Mouse (Mus musculus): ENCODE data around the gene Arhgef7.

Arhgef7 gene

DNA sequence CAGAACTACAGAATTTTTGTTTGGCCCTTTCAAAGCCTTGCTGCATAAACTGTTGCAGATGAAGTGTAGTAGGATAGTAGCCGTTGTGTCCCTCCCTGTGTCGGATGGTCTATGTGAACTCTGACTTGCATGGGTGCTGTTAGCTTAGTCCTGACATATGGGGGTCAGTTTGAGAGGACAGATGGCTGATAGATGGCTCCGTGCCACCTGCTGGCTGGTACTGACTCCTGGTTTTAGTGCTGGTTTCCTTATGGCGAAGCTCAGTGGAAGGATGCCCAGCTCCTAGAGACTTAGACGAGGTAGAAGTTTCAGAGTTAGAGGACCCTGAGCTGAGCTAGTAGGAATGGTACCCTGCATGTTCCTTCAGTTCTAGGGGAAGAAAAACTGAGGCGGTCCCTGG is 42.5 kb downstream of the Arhgef7 start:
- no peak for DNase-seq

DNA sequence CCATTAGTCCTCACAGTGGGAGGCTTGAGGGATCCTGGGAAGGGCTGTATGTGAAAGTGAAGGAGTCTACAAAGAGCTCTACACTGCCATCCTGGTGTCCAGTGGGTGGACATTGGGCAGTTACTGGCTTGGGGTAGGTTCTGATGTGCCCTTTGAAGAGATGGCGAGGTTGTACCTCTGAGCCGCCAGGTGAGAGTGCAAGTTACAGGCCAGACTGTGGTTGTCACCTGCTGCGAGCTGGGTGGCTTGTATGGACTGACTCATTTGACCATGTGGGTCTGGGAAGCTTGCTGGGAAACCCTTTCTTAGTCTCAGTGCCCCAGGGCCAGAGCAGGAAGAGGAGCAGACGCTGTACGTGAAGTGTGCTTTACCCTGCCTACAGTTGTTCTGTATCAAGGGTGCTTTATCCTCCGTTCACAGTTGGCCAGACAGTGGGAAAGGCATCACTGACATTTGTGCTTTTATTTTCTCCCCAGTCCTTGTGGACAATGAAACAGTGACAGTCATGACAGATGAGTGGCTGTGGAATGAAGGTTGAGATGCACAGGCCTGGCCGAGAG is 43.1 kb downstream of the Arhgef7 start:
- no peak for DNase-seq

- no peak for DNase-seq
Measured at GRCm38 (mm10) chr8:11771608-11772007, 44.1 kb downstream of the Arhgef7 start.

GRCm38 (mm10) chr8:11774195-11775076 is 46.9 kb downstream of the Arhgef7 start:
- DNase-seq: peak; percentile 91

DNA sequence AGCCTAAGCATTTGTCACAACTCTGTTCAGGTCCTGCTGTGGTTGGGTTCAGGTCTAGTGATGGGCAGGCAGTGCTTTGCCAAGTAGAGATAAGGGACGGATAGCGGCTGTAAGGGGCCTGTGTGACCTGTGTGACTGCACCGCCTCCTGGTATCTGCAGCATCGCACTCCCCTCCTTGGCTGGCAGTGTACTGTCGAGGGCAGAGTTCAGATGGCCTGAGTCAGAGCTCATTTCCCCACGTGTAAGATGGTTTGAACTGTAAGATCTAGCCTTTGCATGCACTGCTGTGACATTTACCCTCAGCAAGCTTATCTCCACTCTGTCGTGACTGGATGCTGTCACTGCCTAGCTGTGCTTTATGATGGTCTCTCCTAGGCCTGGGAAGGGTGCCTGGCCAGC is 48.4 kb downstream of the Arhgef7 start:
- DNase-seq: no peak

GRCm38 (mm10) chr8:11776451-11777180 is 49.1 kb downstream of the Arhgef7 start:
- no peak for DNase-seq

- DNase-seq: peak; percentile 97
Measured at GRCm38 (mm10) chr8:11777201-11777600, 49.7 kb downstream of the Arhgef7 start.

DNA sequence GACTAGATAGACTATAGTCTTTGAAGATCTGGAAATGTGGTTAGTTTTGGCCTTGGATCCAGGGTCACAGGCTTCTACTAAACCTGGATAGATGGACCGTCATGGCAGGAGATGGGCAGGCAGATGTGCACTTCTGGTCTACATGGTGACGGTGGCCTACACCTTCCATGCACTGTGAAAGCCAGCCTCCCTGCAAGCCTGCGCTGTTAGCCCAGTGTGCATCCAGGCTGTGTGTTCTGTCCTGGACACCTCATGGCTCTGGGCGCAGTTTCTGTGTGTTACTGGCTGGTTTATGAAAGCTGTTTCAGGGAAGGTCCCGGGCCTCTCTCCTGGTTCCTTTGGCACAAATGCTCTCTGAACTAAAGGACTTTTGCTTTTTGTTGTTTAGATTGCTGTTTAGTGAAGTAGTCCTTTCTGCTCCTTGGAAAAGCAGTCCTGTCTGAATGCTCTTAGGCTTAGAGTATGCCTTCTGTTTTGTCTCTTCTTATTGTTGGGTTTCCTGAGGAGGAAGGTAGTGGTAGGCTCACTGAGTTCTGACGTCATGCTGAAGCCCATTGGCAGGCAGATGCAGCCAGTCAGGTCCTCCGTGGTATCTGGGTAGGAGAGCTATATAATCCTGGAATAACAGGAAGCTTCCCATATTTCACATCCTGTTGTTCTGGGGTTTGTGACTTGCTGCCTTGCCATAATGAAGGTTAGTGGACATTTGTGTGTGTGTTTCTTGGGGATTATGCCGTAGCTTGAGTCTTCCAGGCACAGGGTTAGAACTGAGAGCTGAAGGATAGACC is 51.3 kb downstream of the Arhgef7 start:
- DNase-seq: peak; percentile 98

DNA sequence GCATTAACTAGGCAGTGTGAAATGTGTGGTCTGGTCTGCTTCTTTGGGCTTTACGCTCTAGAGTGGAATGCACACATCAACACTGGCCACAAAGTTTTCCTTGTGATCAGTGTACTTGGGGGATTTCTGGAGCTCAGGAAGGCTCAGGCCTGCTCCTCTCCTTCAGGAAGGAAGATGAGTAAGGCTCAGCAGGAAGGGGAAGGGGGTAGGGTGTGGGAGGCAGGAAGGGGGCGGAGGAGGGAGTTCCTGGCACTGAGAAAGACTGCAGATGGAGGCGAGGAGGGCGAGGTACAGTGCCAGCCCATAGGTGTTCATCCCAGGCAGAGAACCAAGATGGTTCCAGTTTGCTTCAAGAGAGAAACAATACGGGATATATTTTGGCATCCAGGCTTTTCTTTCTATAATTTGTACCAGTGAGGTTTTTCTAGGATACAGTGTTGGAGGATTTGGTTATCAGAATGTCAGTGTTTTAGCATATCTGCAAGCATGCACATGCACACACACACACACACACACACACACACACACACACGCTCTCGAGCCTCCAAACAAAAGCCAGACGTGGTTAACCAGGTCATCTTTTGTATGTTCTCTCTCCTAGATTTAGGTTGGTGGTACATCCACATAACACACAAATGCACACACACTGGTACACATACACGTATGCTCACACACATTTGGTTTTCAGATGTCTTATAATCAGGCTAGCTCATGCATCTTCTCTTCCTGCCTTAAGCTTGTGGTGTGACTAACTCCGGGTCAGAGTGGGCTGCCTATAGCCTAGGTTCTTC is 52.5 kb downstream of the Arhgef7 start:
- peak; percentile 96 for DNase-seq

GRCm38 (mm10) chr8:11780641-11781040 is 53.1 kb downstream of the Arhgef7 start:
- DNase-seq: no peak

- peak; percentile 84 for DNase-seq
Measured at GRCm38 (mm10) chr8:11782607-11783006, 55.1 kb downstream of the Arhgef7 start.

DNA sequence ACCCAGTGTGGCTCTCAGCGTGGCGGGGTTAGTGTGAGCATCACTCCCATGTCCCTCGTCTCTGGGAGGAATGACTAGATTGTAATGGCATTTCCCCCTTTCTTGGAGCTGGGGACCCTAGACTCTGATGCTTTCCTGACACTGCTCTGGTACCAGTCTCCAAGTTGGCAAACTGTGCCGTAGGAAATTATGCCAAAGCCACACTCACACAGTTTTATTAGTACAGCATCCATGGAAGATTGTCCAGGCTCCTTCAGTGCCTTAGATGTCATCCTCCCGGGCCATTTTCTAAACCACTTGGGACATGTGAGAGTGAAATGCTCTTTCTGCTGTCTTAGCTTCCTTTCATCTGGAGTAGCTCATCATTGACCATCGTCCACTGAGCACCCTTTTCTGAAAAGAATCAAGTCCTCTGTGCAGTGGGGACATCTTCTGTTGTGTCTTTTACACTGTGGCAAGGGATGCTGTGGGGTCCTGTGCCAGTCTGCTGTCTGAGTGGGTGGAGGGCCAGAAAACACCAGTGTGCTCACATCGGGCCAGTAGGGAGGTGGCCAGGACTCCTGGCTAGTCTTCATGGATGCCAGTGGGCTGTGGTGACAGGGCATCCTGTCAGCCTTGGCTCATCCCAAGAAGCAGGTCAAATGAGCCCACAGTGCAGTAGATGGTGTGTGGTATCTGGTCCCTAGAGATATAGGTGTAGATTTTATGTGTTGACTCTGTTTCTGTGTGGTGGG is 56.5 kb downstream of the Arhgef7 start:
- peak; percentile 86 for DNase-seq

DNA sequence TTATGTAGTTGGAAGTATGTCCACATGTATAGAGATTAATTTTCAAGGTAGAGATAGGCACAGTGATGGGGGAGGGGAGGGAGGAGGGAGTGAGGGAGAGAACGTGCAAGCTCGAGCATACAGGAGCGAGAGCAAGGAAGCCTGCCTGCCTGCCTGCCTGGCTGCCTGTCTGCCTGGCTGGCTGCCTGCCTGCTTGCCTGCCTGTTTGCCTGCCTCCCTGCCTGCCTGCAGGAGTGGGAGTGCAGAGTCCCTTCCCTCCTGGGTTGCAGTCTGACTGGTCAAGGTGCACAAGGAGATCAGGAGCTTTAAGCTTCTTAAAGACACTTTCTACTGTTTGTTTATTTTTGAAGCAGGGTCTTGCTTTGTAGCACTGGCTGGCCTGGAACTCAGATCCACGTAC is 57.6 kb downstream of the Arhgef7 start:
- DNase-seq: peak; percentile 80

- peak; percentile 87 for DNase-seq
Measured at GRCm38 (mm10) chr8:11785539-11786046, 58.1 kb downstream of the Arhgef7 start.

DNA sequence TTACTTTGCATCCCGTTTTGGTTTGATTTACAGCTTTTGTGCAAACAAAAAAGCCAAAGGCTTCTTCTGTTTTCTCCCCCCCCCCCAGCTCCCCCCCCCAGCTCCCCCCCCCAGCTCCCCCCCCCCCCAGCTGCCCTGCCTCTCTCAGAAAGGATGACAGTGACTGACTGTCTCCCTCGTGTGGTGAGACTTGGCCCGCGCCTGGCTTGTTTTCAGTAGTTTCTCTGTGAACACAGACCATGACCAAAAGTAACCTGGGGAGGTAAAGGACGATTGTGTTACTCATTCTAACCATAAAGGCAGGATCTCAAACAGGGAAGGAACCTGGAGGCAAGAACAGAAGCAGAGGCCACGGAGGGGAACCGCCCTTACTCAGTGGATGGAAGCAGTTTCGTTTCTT is 60.7 kb downstream of the Arhgef7 start:
- DNase-seq: peak; percentile 87

DNA sequence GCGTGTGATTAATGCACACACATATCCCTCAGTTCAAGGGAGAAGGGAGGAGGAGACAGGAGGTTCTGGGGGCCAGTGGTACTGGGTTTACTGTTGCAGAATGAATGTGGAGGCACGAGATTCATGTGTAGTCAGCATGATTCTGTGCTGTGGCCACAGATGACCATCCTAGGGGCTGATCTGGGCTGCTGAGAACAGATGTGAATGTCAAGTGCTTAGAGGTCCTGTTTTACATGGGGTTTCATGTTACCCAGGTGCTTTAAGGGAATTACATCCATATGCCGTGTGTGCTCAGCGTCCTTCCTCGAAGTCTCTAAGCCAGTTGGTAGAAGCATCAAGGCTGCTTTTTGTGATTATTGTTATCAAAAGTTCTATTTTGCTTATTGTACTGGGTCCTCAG is 61.6 kb downstream of the Arhgef7 start:
- DNase-seq: peak; percentile 71

DNA sequence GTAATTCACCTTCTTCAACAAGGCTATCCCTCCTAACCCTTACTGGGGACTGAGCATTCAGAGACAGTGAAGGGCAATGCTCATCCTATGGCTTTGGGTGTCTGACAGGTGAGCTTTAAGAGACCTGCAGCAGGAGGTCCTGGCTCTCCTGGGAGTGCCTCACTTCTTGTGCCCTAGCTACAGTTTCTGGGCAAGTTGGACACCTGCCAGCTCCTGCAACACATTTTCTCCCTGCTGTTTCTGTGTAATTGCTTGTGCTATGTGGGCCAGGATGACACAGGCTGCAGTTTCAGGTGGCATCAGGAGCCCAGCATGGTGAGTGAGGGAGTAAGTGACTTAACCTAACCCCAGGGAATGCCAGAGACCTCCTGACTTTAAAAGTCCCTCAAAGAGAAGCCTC is 67.4 kb downstream of the Arhgef7 start:
- peak; percentile 80 for DNase-seq

- DNase-seq: peak; percentile 86
Measured at GRCm38 (mm10) chr8:11797128-11797527, 69.6 kb downstream of the Arhgef7 start.

DNA sequence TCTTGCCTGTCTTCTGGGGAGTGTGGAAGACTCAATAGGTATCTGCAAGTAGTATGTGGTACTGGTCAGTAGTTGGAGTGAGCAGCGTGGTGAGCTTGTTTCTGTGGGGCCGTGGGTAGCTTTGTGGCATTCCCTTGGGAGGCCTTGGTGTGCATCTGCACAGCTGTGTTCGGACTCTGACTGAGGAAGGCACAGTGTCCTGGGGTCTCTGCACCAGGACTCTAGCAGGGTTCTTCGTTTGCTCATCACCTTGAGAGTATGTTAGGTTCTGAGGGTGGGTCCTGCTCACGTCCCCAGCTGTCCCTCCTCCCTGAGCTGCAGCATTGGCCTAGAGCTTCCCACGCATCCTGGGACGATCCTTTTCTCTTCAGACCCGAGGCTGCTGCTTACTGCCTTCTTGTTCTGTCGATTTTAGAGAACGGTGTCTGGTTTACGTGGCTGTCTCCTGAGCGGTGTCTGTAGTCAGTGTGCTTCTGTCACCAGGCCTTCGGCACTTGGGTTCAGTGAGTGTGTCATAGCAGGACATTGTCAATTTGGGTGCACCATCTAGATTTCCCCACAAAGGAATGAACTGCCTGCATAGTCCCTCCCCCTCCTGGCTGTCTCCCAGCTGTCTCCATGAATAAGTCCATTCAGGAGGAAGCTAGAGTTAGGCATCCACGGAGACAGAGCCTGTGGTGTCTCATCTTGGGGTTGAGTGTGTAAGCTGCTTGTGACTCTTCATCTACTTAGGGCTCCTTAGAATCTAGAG is 70.4 kb downstream of the Arhgef7 start:
- peak; percentile 81 for DNase-seq

GRCm38 (mm10) chr8:11798480-11798867 is 71.0 kb downstream of the Arhgef7 start:
- peak; percentile 86 for DNase-seq
